Mouse (Mus musculus) megakaryocyte, adult 5-6 weeks (primary cell): Measurements from ENCODE around the gene Ager. TPM values are rescaled to one million over a fixed set of nuclear protein-coding genes. Genes with fewer than 3 reads are reported as not detected.

Experiments used
- total RNA-seq, 2 experiments: library from RNA; stranded (forward) in 1 of 2; stranded (reverse) in 1 of 2; fragments of 153-499, 151-499 nt in 1 of 2; fragments of 221-1000, 200-1000 nt in 1 of 2; gene quantifications; 2 replicates each; pipeline versions ENCODE4 v1.2.3 to v1.2.4; 2015 to 2017

The Ager gene
- total RNA-seq, 2 experiments from 2014 or later, result 1.6 to 1.8 TPM

Other genes with a start within 250 kb of the Ager start
- gene Btnl2, start 243.0 kb upstream of the Ager start, total RNA-seq (2015), result 0.09 TPM in 1 of 2 replicates, not detected in the other
- 0.33 TPM in 1 of 2 replicates, not detected in the other for gene Btnl2, start 243.0 kb upstream of the Ager start, total RNA-seq (2017)
- not detected in 2 replicates for gene Btnl1, start 220.7 kb upstream of the Ager start, total RNA-seq (2015)
- gene Btnl1, start 220.7 kb upstream of the Ager start, total RNA-seq (2017), result not detected in 2 replicates
- gene BC051142, start 199.0 kb upstream of the Ager start, total RNA-seq (2015), result not detected in 2 replicates
- gene BC051142, start 199.0 kb upstream of the Ager start, total RNA-seq (2017), result 0.29 and 3.8 TPM in 2 replicates
- gene Btnl4, start 120.5 kb upstream of the Ager start, total RNA-seq (2015), result not detected in 2 replicates
- gene Btnl4, start 120.5 kb upstream of the Ager start, total RNA-seq (2017), result not detected in 2 replicates
- gene Btnl6, start 80.5 kb upstream of the Ager start, total RNA-seq (2015), result not detected in 2 replicates
- gene Btnl6, start 80.5 kb upstream of the Ager start, total RNA-seq (2017), result not detected in 2 replicates
- 0.11 TPM in 1 of 2 replicates, not detected in the other for gene Notch4, start 33.6 kb upstream of the Ager start, total RNA-seq (2015)
- gene Notch4, start 33.6 kb upstream of the Ager start, total RNA-seq (2017), result 0.12 and 0.15 TPM in 2 replicates
- 243 and 248 TPM in 2 replicates for gene Gpsm3, start 8.1 kb upstream of the Ager start, total RNA-seq (2015)
- 75.7 and 109 TPM in 2 replicates for gene Gpsm3, start 8.1 kb upstream of the Ager start, total RNA-seq (2017)
- 18.3 and 26.6 TPM in 2 replicates for gene Pbx2, start 6.6 kb upstream of the Ager start, total RNA-seq (2015)
- gene Pbx2, start 6.6 kb upstream of the Ager start, total RNA-seq (2017), result 29.3 and 32.7 TPM in 2 replicates
- 44.7 and 59.5 TPM in 2 replicates for gene Rnf5, start 5.8 kb downstream of the Ager start, total RNA-seq (2015)
- gene Rnf5, start 5.8 kb downstream of the Ager start, total RNA-seq (2017), result 8.9 and 11.9 TPM in 2 replicates
- 29.0 and 36.5 TPM in 2 replicates for gene Agpat1, start 6.4 kb downstream of the Ager start, total RNA-seq (2015)
- gene Agpat1, start 6.4 kb downstream of the Ager start, total RNA-seq (2017), result 24.2 and 24.5 TPM in 2 replicates
- gene Egfl8, start 18.1 kb downstream of the Ager start, total RNA-seq (2015), result 0.82 and 0.91 TPM in 2 replicates
- gene Egfl8, start 18.1 kb downstream of the Ager start, total RNA-seq (2017), result 0.57 and 5.0 TPM in 2 replicates
- 37.0 and 41.4 TPM in 2 replicates for gene Ppt2, start 30.6 kb downstream of the Ager start, total RNA-seq (2015)
- 25.6 and 26.8 TPM in 2 replicates for gene Ppt2, start 30.6 kb downstream of the Ager start, total RNA-seq (2017)
- 0.22 and 0.73 TPM in 2 replicates for gene Prrt1, start 31.7 kb downstream of the Ager start, total RNA-seq (2015)
- gene Prrt1, start 31.7 kb downstream of the Ager start, total RNA-seq (2017), result 0.22 TPM in 1 of 2 replicates, not detected in the other
- 4.0 and 4.2 TPM in 2 replicates for gene Fkbpl, start 46.9 kb downstream of the Ager start, total RNA-seq (2015)
- 40.5 and 41.6 TPM in 2 replicates for gene Fkbpl, start 46.9 kb downstream of the Ager start, total RNA-seq (2017)
- 31.9 and 32.4 TPM in 2 replicates for gene Atf6b, start 49.3 kb downstream of the Ager start, total RNA-seq (2015)
- 25.4 and 32.2 TPM in 2 replicates for gene Atf6b, start 49.3 kb downstream of the Ager start, total RNA-seq (2017)
- gene Tnxb, start 72.7 kb downstream of the Ager start, total RNA-seq (2015), result 0.02 and 0.04 TPM in 2 replicates
- gene Tnxb, start 72.7 kb downstream of the Ager start, total RNA-seq (2017), result under 0.01 and 0.08 TPM in 2 replicates
- 0.52 and 1.7 TPM in 2 replicates for gene C4b, start 146.0 kb downstream of the Ager start, total RNA-seq (2015)
- gene C4b, start 146.0 kb downstream of the Ager start, total RNA-seq (2017), result 0.37 TPM in 1 of 2 replicates, not detected in the other
- not detected in 2 replicates for gene Cyp21a1, start 206.7 kb downstream of the Ager start, total RNA-seq (2015)
- gene Cyp21a1, start 206.7 kb downstream of the Ager start, total RNA-seq (2017), result not detected in 2 replicates
- gene Stk19, start 239.1 kb downstream of the Ager start, total RNA-seq (2015), result 17.5 and 21.8 TPM in 2 replicates
- gene Stk19, start 239.1 kb downstream of the Ager start, total RNA-seq (2017), result 24.7 and 33.7 TPM in 2 replicates
- gene Dxo, start 239.2 kb downstream of the Ager start, total RNA-seq (2015), result 22.4 and 28.5 TPM in 2 replicates
- 17.7 and 24.6 TPM in 2 replicates for gene Dxo, start 239.2 kb downstream of the Ager start, total RNA-seq (2017)